Mouse (Mus musculus) heart, embryonic 12.5 days (tissue): ENCODE measurements at regions not wholly inside any gene's neighbourhood (a gene's known extent, or its start where the extent isn't known, plus 50 kb on each side); places are given as distances from the start of the nearest gene placed in this dataset.

Experiments used
- ATAC-seq: fragments of 200-750 bp; cut with Nextera tagmentation; 2 replicates; pipeline ENCODE4 v1.8.0; 2017; ENCODE audit warnings: moderate TSS enrichment, moderate library complexity; ENCODE audit not compliant: insufficient number of reproducible peaks, low FRiP score
- H3K27ac ChIP-seq: fragments of 300-500 bp; sonication (generic); 2 replicates; pipeline ENCODE4 v1.5.1; 2016; ENCODE audit warnings: mild to moderate bottlenecking, moderate library complexity; ENCODE audit not compliant: poor library complexity, severe bottlenecking
- H3K27me3 ChIP-seq: fragments of 300-500 bp; sonication (generic); replicated peaks from 2 replicates; pipeline ENCODE4 v1.6.1; 2016; ENCODE audit warnings: mild to moderate bottlenecking, moderate library complexity
- H3K36me3 ChIP-seq: fragments of 300-500 bp; sonication (generic); 2 replicates; pipeline ENCODE4 v1.6.1; 2016; ENCODE audit warnings: mild to moderate bottlenecking, moderate library complexity
- H3K4me1 ChIP-seq: fragments of 300-500 bp; sonication (generic); replicated peaks from 2 replicates; pipeline ENCODE4 v1.6.1; 2016; ENCODE audit warnings: mild to moderate bottlenecking
- H3K4me2 ChIP-seq: fragments of 300-500 bp; sonication (generic); 2 replicates; pipeline ENCODE4 v1.6.1; 2016; ENCODE audit warnings: mild to moderate bottlenecking, moderate library complexity
- H3K4me3 ChIP-seq: fragments of 300-500 bp; sonication (generic); 2 replicates; pipeline ENCODE4 v1.5.1; 2016; ENCODE audit warnings: mild to moderate bottlenecking
- H3K9ac ChIP-seq: fragments of 300-500 bp; sonication (generic); 2 replicates; pipeline ENCODE4 v1.6.1; 2016; ENCODE audit warnings: mild to moderate bottlenecking, moderate library complexity
- H3K9me3 ChIP-seq: fragments of 300-500 bp; sonication (generic); replicated peaks from 2 replicates; pipeline ENCODE4 v1.6.1; 2016; ENCODE audit warnings: mild to moderate bottlenecking, moderate library complexity
- WGBS: fragments of 180-500 bp; shearing (Covaris S2); methylation state at CpG from one replicate; pipeline ENCODE4 v1.1.7; 2016; 5-methylcytosine and 5-hydroxymethylcytosine counted together

DNA sequence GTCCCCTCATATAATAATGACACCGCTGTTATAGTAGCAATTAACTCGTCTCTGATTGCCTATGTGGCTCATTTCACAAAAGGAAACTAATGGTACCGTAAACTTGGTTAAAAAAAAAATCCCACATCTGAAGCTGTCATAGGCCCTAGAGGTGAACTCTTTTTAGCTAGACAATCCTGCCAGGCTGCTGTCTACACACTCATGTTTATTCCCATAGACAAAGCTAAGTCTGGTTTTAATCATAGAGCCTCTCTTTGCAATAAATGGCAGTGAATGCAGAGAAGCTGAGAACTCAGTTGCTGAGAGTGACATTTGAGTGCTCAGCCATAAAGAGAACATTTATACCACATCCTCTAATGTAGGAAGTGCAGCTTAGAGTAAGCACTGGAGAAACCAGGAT lies 111.3 kb upstream of the Adra1d start:
- Histone ChIP-seq H3K9ac (no peak overlapping the region), H3K27me3 (no peaks in the 10 kb centered on the region), H3K4me2 (no peak overlapping the region), H3K36me3 (no peaks in the 10 kb centered on the region), H3K9me3 (no peaks in the 10 kb centered on the region), H3K27ac (no peak overlapping the region), H3K4me3 (no peak overlapping the region), H3K4me1 (no peaks in the 10 kb centered on the region)
- 74% methylated on average over 3 of the region's 3 CpGs for WGBS
- ATAC-seq, result no peak

DNA sequence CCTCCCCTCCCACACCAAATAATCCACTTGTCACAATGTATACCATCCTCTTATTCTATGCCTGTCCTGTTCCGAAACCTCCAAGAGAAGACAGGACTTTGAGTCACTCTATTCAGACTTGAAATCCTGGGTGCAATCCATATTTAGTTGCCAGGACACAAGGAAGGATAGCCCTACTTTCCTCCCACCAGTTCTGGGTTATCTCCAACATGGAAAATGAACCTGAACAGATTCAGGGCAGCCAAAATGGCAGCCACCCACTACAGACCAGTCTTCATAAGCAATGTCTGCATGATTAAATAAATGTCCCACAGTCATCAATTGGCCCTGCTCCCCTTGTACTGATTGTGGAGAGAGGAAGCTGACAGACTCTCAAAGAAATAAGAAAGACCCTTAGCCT lies 110.6 kb upstream of the Adra1d start:
- H3K9me3 ChIP-seq, result no peaks in the 10 kb centered on the region
- no peaks in the 10 kb centered on the region for H3K36me3 ChIP-seq
- 86% methylated on average over 1 of the region's 1 CpGs for WGBS
- no peak for ATAC-seq
- no peaks in the 10 kb centered on the region for H3K27me3 ChIP-seq
- H3K4me1 ChIP-seq, result no peaks in the 10 kb centered on the region
- H3K4me3 ChIP-seq, result no peak overlapping the region
- H3K27ac ChIP-seq, result no peak overlapping the region
- no peak overlapping the region for H3K4me2 ChIP-seq
- no peak overlapping the region for H3K9ac ChIP-seq

DNA sequence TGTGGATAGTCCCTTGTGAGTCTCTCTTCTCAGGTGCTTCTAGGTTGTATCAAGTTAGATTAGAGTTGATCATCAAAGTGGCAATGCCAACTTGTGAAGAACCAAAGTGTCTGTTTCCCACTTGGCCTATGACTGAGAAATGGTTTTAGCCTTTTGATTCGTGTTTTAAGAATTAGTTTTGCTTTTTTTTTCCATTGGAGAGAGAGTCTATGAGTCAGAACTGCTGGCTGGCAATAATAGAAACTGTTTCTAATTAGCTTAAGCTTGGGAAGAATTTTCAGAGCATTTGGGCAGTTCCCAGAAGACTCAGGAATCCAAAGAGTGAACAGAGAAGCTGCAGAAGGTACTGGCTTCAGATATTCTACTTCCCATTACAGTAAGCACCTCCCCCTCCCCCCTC lies 110.1 kb upstream of the Adra1d start:
- WGBS, result 39% methylated on average over 1 of the region's 1 CpGs
- H3K27ac ChIP-seq, result no peak overlapping the region
- H3K4me1 ChIP-seq, result no peaks in the 10 kb centered on the region
- H3K9ac ChIP-seq, result no peak overlapping the region
- no peak for ATAC-seq
- no peaks in the 10 kb centered on the region for H3K27me3 ChIP-seq
- no peaks in the 10 kb centered on the region for H3K9me3 ChIP-seq
- H3K4me3 ChIP-seq, result no peak overlapping the region
- H3K36me3 ChIP-seq, result no peaks in the 10 kb centered on the region
- H3K4me2 ChIP-seq, result no peak overlapping the region

DNA sequence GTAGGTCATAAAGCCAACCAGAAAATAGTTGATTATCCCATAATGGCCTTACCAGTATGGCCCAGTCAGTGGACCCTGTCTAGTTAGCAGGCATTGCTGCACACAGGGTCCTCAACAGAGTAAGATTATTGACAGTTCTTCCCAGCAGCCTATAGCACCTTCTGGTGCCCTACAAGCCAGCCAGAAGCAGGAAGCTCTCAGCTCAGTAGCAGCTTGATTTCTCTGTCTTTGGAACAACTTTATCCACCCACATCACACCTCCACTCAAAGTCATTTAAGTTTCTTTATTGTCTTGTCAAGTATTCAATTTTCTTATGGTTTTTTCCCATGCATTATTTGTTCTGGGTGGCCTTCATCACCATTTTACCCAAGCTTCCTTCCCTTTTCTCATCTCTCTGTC lies 108.8 kb upstream of the Adra1d start:
- Histone ChIP-seq H3K27ac (no peak overlapping the region), H3K9ac (no peak overlapping the region), H3K9me3 (no peaks in the 10 kb centered on the region), H3K4me1 (peaks cover 4% of the 10 kb centered on the region), H3K4me3 (no peak overlapping the region), H3K27me3 (no peaks in the 10 kb centered on the region), H3K36me3 (no peaks in the 10 kb centered on the region), H3K4me2 (no peak overlapping the region)
- ATAC-seq, result no peak

DNA sequence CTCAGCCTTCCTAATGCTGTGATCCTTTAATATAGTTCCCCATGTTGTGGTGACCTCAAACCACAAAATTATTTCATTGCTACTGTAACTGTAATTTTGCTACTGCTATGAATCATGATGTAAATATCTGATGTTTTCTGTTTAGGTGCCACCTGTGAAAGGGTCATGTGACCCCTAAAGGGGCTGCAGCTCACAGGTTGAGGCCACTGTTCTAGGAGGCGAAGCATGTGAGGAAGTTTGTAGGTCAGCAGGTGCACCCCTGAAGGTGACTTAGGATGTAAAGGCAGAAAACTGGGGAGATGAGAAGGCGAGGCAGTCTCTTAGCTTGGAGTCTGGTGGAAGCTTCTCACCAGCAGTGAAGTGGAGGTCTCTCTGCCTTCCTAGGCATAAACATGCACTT lies 105.8 kb upstream of the Adra1d start:
- H3K27me3 ChIP-seq, result no peaks in the 10 kb centered on the region
- peaks cover 4% of the 10 kb centered on the region for H3K4me1 ChIP-seq
- H3K4me3 ChIP-seq, result no peak overlapping the region
- 77% methylated on average over 2 of the region's 2 CpGs for WGBS
- no peaks in the 10 kb centered on the region; the same call in 1 of the 2 replicates for H3K9me3 ChIP-seq
- ATAC-seq, result no peak
- no peak overlapping the region for H3K27ac ChIP-seq
- H3K36me3 ChIP-seq, result no peaks in the 10 kb centered on the region
- no peak overlapping the region for H3K4me2 ChIP-seq
- no peak overlapping the region for H3K9ac ChIP-seq

DNA sequence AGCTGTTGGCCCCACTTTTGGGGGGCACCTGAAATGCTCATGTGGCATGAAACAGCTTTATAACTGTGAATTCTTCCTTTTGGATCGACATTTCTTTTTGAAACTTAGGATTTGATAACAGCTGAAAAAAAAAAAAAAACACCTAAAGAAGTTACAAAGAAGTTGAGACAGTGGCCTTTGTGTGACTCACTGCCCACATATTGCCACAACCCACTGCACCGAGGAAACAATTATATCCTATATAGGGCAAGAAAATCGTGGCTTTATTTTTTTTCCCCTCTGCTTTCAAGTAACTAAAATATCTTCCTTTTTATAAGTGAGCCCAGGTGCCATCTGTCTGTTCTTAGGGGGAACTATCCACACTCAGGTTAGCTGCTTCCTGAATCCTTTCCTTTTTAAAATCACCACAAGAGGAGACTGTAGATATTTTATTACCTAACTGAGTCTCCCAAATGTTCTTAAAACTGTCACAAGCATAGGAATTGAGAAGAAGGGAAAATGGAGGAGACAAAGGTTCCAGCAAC lies 104.8 kb upstream of the Adra1d start:
- no peaks in the 10 kb centered on the region for H3K36me3 ChIP-seq
- 77% methylated on average over 3 of the region's 3 CpGs for WGBS
- no peak overlapping the region; the same call in 1 of the 2 replicates for H3K27ac ChIP-seq
- peaks cover 4% of the 10 kb centered on the region for H3K4me1 ChIP-seq
- no peak overlapping the region for H3K4me3 ChIP-seq
- ATAC-seq, result no peak
- H3K9me3 ChIP-seq, result no peaks in the 10 kb centered on the region; the same call in 1 of the 2 replicates
- no peak overlapping the region for H3K9ac ChIP-seq
- no peaks in the 10 kb centered on the region for H3K27me3 ChIP-seq
- no peak overlapping the region for H3K4me2 ChIP-seq

DNA sequence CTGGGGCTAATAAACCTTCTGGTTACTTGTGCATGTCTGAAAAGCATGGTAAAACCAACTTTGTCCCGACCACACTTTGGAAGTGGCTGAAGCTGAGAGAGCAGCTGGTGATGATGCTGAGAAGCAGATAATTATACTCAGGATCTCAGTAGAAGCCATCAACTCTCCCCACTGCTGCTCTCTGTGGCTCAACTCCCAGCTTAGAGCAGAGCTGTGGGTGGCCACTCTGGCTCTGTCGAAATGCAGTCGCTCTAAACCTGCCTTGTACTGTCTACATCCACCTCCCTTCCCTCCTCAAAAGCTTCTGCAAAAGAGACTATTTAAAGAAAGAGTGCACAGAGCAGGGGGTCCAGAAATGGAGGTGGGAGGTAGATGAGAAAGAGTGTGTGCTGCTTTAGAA lies 102.5 kb upstream of the Adra1d start:
- H3K4me2 ChIP-seq, result no peak overlapping the region

DNA sequence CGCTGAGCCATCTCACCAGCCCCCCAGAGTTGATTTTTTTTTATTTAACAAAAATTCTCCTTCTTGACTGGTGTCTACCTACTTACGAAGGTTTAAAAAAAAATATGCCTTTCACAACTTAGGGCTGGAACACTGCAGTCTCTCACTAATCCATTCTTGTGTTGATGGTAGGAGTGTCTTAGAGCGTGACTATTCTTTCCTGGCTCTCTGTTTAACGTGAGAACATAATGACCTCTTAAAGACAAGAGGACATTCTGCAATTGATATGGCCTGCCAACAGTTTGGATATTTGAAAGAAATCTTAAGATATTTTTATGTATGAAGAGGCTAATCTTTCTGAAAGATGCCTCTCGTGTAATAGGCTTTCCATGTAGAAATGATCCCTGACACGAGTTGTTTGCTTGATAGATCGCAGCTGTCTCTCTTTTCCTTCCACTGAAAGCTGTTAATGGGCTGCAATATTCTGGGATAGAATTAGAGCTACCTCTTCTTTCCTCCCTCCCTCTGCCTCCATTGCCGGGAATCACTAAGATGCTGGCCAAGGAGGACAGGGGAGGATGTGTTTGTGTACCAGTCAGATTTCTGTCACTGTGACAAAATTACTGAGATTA lies 101.2 kb upstream of the Adra1d start:
- Histone ChIP-seq H3K27ac (no peak overlapping the region), H3K27me3 (no peaks in the 10 kb centered on the region), H3K36me3 (no peaks in the 10 kb centered on the region), H3K4me2 (no peak overlapping the region), H3K4me1 (peaks cover 4% of the 10 kb centered on the region), H3K9me3 (peaks cover 3% of the 10 kb centered on the region; the same call in 1 of the 2 replicates), H3K9ac (no peak overlapping the region), H3K4me3 (no peak overlapping the region)
- ATAC-seq, result no peak
- 60% methylated on average over 8 of the region's 8 CpGs for WGBS

More for the DNA sequence above, 102.5 kb upstream of the Adra1d start:
- Histone ChIP-seq H3K27me3 (no peaks in the 10 kb centered on the region), H3K4me1 (peaks cover 4% of the 10 kb centered on the region), H3K4me3 (no peak overlapping the region), H3K9me3 (no peaks in the 10 kb centered on the region; the same call in 1 of the 2 replicates), H3K9ac (no peak overlapping the region), H3K36me3 (no peaks in the 10 kb centered on the region), H3K27ac (no peak overlapping the region)
- WGBS, result 78% methylated on average over 3 of the region's 3 CpGs
- no peak for ATAC-seq

DNA sequence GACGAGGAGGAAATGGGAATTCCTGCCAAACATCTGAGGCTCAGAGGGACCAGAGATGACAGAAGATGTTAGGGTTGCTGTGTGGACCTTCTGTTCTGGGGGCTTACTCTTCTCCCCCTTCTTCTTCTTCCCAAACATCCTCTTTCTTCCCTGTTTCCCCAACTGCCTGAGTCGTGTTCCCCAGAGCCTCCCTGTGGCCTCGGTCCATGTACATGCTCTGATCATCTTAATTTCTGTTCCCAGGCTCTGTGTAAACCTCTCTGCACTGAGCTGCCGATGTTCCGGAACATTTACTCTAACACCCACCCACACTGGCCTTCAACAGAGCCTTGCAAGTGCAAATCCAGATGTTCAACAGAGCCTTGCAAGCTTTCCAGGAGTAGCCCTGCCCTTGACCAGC lies 90.1 kb upstream of the Adra1d start:
- H3K9ac ChIP-seq, result no peak overlapping the region
- ATAC-seq, result no peak
- no peaks in the 10 kb centered on the region for H3K36me3 ChIP-seq
- H3K27me3 ChIP-seq, result no peaks in the 10 kb centered on the region
- no peak overlapping the region for H3K4me3 ChIP-seq
- H3K9me3 ChIP-seq, result no peaks in the 10 kb centered on the region
- H3K4me2 ChIP-seq, result no peak overlapping the region
- no peak overlapping the region for H3K27ac ChIP-seq
- 64% methylated on average over 5 of the region's 5 CpGs for WGBS
- H3K4me1 ChIP-seq, result peaks cover 14% of the 10 kb centered on the region

DNA sequence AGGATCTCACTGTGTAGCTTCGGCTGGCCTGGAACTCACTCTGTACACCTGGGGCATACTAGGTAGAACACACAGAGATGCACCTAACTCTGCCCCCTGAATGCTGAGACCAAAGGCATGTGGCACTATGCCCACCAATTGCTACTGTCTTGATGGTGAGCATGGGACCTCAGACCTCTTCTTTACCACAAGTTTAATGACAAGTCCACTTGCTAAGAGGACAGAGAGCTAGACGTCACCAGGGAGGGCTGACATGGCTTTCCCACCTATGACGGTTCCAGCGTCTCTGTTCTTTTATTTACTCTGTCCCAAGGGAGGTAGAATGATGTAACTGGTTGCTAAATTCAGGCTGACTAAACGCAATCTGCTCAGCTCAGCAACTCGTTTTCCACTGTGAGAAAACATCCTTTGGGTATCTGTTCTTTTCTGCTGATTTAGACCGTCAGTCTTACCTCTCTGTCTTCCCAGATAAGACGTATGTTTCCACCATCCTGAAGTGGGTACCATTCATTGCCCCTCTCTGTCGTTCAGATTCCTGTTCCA lies 88.6 kb upstream of the Adra1d start:
- no peak overlapping the region for H3K27ac ChIP-seq
- H3K27me3 ChIP-seq, result no peaks in the 10 kb centered on the region
- H3K4me3 ChIP-seq, result no peak overlapping the region
- H3K4me1 ChIP-seq, result peaks cover 10% of the 10 kb centered on the region; the same call in 1 of the 2 replicates
- H3K36me3 ChIP-seq, result no peaks in the 10 kb centered on the region
- no peak overlapping the region for H3K4me2 ChIP-seq
- 55% methylated on average over 9 of the region's 9 CpGs for WGBS
- no peak overlapping the region for H3K9ac ChIP-seq
- H3K9me3 ChIP-seq, result no peaks in the 10 kb centered on the region
- no peak for ATAC-seq

DNA sequence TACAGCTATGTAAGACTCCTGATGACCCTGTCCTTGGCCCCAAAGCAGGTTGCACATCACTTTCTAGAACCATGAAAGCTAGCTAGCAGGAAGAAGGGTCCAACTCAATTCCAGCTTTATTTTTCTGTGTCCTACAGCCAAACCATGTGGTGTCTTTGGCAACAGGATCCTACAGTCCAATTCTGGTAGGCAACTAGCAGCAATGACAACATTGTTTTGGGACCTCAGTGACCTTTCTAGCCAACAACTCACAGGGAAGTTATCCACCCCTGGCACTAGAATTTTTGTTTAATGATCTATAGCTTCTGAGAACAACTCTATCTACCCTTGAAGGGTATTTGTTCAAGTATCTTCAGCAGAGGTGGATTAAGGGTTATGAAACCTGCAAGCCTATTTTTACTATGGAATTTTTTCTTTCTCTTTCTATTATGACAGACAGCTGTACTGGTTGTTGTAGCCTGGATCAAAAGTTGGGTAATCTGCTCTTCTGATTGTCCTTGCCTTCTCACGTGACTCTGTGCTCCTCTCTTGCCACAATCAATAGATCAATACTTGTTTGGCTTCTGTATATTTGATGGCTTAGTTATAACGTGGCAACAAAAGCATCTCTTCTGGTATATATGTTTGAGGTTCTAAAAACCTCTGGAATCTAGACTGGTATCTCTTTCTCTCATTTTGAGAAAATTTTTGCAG lies 82.2 kb upstream of the Adra1d start:
- no peak overlapping the region for H3K9ac ChIP-seq
- H3K36me3 ChIP-seq, result no peaks in the 10 kb centered on the region
- 67% methylated on average over 2 of the region's 2 CpGs for WGBS
- no peaks in the 10 kb centered on the region for H3K4me1 ChIP-seq
- no peaks in the 10 kb centered on the region for H3K27me3 ChIP-seq
- no peak overlapping the region for H3K4me3 ChIP-seq
- no peak overlapping the region for H3K4me2 ChIP-seq
- ATAC-seq, result no peak
- no peaks in the 10 kb centered on the region for H3K9me3 ChIP-seq
- no peak overlapping the region for H3K27ac ChIP-seq
